Mouse (Mus musculus) splenic B cell, adult 2 months (primary cell): ENCODE data around the gene Usp31.

Experiments
- DNase-seq: peaks from one replicate; pipeline ENCODE4 v3.0.0-alpha.2; 2011; ENCODE audit warnings: low read depth, low spot score
- H3K27me3 ChIP-seq: 2 replicates; pipeline ENCODE4 v1.6.1; 2012; ENCODE audit warnings: mild to moderate bottlenecking, low read length, moderate library complexity, mixed read lengths; ENCODE audit not compliant: control insufficient read depth, poor library complexity, insufficient read depth, severe bottlenecking
- H3K36me3 ChIP-seq: 2 replicates; pipeline ENCODE4 v1.6.1; 2012; ENCODE audit warnings: mild to moderate bottlenecking, low read length, moderate library complexity, mixed read lengths; ENCODE audit not compliant: control insufficient read depth, poor library complexity, insufficient read depth, severe bottlenecking

Usp31 gene

GRCm38 (mm10) chr7:121697170-121697569, 9.9 kb downstream of the Usp31 start:
- DNase-seq, result no peak
- H3K27me3 ChIP-seq, result no peaks in the 10 kb centered on the region
- H3K36me3 ChIP-seq, result no peaks in the 10 kb centered on the region

GRCm38 (mm10) chr7:121691803-121692202, 15.2 kb downstream of the Usp31 start:
- DNase-seq, result no peak

GRCm38 (mm10) chr7:121689338-121689737, 17.7 kb downstream of the Usp31 start:
- Histone ChIP-seq H3K36me3 (no peaks in the 10 kb centered on the region), H3K27me3 (no peaks in the 10 kb centered on the region)
- no peak for DNase-seq

More at GRCm38 (mm10) chr7:121691803-121692202, 15.2 kb downstream of the Usp31 start:
- Histone ChIP-seq H3K27me3 (no peaks in the 10 kb centered on the region), H3K36me3 (no peaks in the 10 kb centered on the region)

- Histone ChIP-seq H3K36me3 (no peaks in the 10 kb centered on the region), H3K27me3 (no peaks in the 10 kb centered on the region)
- no peak for DNase-seq
Observed at GRCm38 (mm10) chr7:121685140-121685984, 21.7 kb downstream of the Usp31 start.

GRCm38 (mm10) chr7:121681191-121681590, 25.9 kb downstream of the Usp31 start:
- DNase-seq, result no peak
- peaks cover 3% of the 10 kb centered on the region; the same call in 1 of the 2 replicates for H3K36me3 ChIP-seq

GRCm38 (mm10) chr7:121677105-121677753, 29.8 kb downstream of the Usp31 start:
- H3K27me3 ChIP-seq, result no peaks in the 10 kb centered on the region
- DNase-seq, result no peak
- H3K36me3 ChIP-seq, result peaks cover 4% of the 10 kb centered on the region; the same call in 1 of the 2 replicates

More at GRCm38 (mm10) chr7:121681191-121681590, 25.9 kb downstream of the Usp31 start:
- H3K27me3 ChIP-seq, result no peaks in the 10 kb centered on the region

- Histone ChIP-seq H3K36me3 (peaks cover 6% of the 10 kb centered on the region), H3K27me3 (no peaks in the 10 kb centered on the region)
- DNase-seq, result no peak
Observed at GRCm38 (mm10) chr7:121660705-121661104, 46.3 kb downstream of the Usp31 start.

GRCm38 (mm10) chr7:121658866-121659265, 48.2 kb downstream of the Usp31 start:
- Histone ChIP-seq H3K27me3 (no peaks in the 10 kb centered on the region), H3K36me3 (peaks cover 5% of the 10 kb centered on the region)
- DNase-seq, result peak; percentile 13

- peaks cover 6% of the 10 kb centered on the region; the same call in 1 of the 2 replicates for H3K36me3 ChIP-seq
- H3K27me3 ChIP-seq, result no peaks in the 10 kb centered on the region
- DNase-seq, result no peak
Observed at GRCm38 (mm10) chr7:121654675-121655074, 52.4 kb downstream of the Usp31 start.

GRCm38 (mm10) chr7:121652629-121653028, 54.4 kb downstream of the Usp31 start:
- DNase-seq, result no peak
- H3K27me3 ChIP-seq, result no peaks in the 10 kb centered on the region
- H3K36me3 ChIP-seq, result peaks cover 7% of the 10 kb centered on the region

- no peak for DNase-seq
- Histone ChIP-seq H3K36me3 (peaks cover 7% of the 10 kb centered on the region), H3K27me3 (no peaks in the 10 kb centered on the region)
Observed at GRCm38 (mm10) chr7:121650724-121651123, 56.3 kb downstream of the Usp31 start.

GRCm38 (mm10) chr7:121640998-121641762, 65.9 kb downstream of the Usp31 start:
- peak; percentile 77 for DNase-seq
- no peaks in the 10 kb centered on the region; the same call in 1 of the 2 replicates for H3K36me3 ChIP-seq
- H3K27me3 ChIP-seq, result no peaks in the 10 kb centered on the region

- Histone ChIP-seq H3K36me3 (no peaks in the 10 kb centered on the region), H3K27me3 (no peaks in the 10 kb centered on the region)
- no peak for DNase-seq
Observed at GRCm38 (mm10) chr7:121636732-121637131, 70.3 kb downstream of the Usp31 start.

- Histone ChIP-seq H3K27me3 (no peaks in the 10 kb centered on the region), H3K36me3 (no peaks in the 10 kb centered on the region)
- DNase-seq, result no peak
Observed at GRCm38 (mm10) chr7:121634236-121634635, 72.8 kb downstream of the Usp31 start.
